8 mouse cellular contexts compared by ENCODE assay signal in genomic region chr17:79615897-79616296, GRCm38 (mm10). TPM values are rescaled to one million over a fixed set of nuclear protein-coding genes. Genes with fewer than 3 reads are reported as not detected.
DNase-seq lines count a peak whose midpoint lies in the region; ATAC-seq and TF ChIP-seq lines count a peak whose summit lies in the region.

No protein-coding gene starts in this region.

- ATAC-seq in heart, embryonic 14.5 days (ENCODE audit: insufficient number of reproducible peaks, insufficient read depth, low FRiP score, low read depth), result no peak
- ATAC-seq in hindbrain, embryonic 14.5 days (ENCODE audit: low FRiP score), result no peak
- no peak for ATAC-seq in midbrain, embryonic 13.5 days

- no peaks in the 10 kb centered on the region for H3K27me3 ChIP-seq in heart, embryonic 14.5 days (ENCODE audit: control insufficient read depth, insufficient read depth, low read length)
- H3K27me3 ChIP-seq in hindbrain, embryonic 14.5 days (ENCODE audit: control insufficient read depth, insufficient read depth, low read length), result no peaks in the 10 kb centered on the region
- no peaks in the 10 kb centered on the region for H3K27me3 ChIP-seq in midbrain, embryonic 13.5 days

- no peak for TF ChIP-seq POLR2A in cortical plate, adult 2 months (IDR thresholded peaks at IDR 0.05; ENCODE audit: extremely low read depth, insufficient read depth, low read length)

- H3K9me3 ChIP-seq in heart, embryonic 14.5 days (ENCODE audit: control insufficient read depth, low read length), result no peaks in the 10 kb centered on the region
- no peaks in the 10 kb centered on the region for H3K9me3 ChIP-seq in hindbrain, embryonic 14.5 days (ENCODE audit: control insufficient read depth, low read length)
- no peaks in the 10 kb centered on the region for H3K9me3 ChIP-seq in midbrain, embryonic 13.5 days

- H3K9ac ChIP-seq in heart, embryonic 14.5 days (ENCODE audit: low read length), result peak overlapping the region; percentile 91
- H3K9ac ChIP-seq in hindbrain, embryonic 14.5 days, result peak overlapping the region; percentile 98; the same call in 1 of the 2 replicates
- H3K9ac ChIP-seq in midbrain, embryonic 13.5 days (replicated peaks), result no peak overlapping the region

- H3K27ac ChIP-seq in heart, embryonic 14.5 days (replicated peaks in 1 of 2; ENCODE audit: control insufficient read depth in 1 of 2, insufficient read depth in 1 of 2, low read depth in 2 of 2, low read length in 2 of 2), result no peak overlapping the region
- H3K27ac ChIP-seq in cortical plate, adult 2 months (ENCODE audit: insufficient read depth, low read length), result no peak overlapping the region
- no peak overlapping the region for H3K27ac ChIP-seq in hindbrain, embryonic 14.5 days
- H3K27ac ChIP-seq in midbrain, embryonic 13.5 days, result no peak overlapping the region

- TF ChIP-seq CTCF in cortical plate, adult 2 months (IDR thresholded peaks at IDR 0.05; ENCODE audit: extremely low read depth, insufficient read depth, low read length), result no peak

- no peak for DNase-seq in heart, adult 9 months (ENCODE audit: low spot score in 2 of 2)
- no peak for DNase-seq in hindbrain, embryonic 14.5 days (ENCODE audit: low spot score)
- no peak for DNase-seq in retina, postnatal 1 day
- no peak for DNase-seq in layer of hippocampus, postnatal 25 days (ENCODE audit: extremely low spot score in 1 of 2, low spot score in 1 of 2)
- no peak for DNase-seq in gastrocnemius, adult 8-10 months (ENCODE audit: low spot score in 2 of 2)

- 83% methylated on average over 9 of the region's 9 CpGs for WGBS in heart, embryonic 14.5 days
- WGBS in hindbrain, embryonic 14.5 days, result 86% methylated on average over 9 of the region's 9 CpGs
- 92% methylated on average over 9 of the region's 9 CpGs for WGBS in midbrain, embryonic 13.5 days

- peak overlapping the region; percentile 80 for H3K4me2 ChIP-seq in heart, embryonic 14.5 days (ENCODE audit: low read length)
- H3K4me2 ChIP-seq in hindbrain, embryonic 14.5 days (replicated peaks), result peak overlapping the region; percentile 86
- peak overlapping the region; percentile 79 for H3K4me2 ChIP-seq in midbrain, embryonic 13.5 days (replicated peaks)

- peak overlapping the region; percentile 63 to 87; a peak in 3 of 4 replicates for H3K4me3 ChIP-seq in heart, embryonic 14.5 days (ENCODE audit: control insufficient read depth in 1 of 2, insufficient read depth in 1 of 2, low read depth in 1 of 2, low read length in 2 of 2)
- peak overlapping the region; percentile 90; the same call in 1 of the 2 replicates for H3K4me3 ChIP-seq in cortical plate, adult 2 months (ENCODE audit: insufficient read depth, low read length)
- peak overlapping the region; percentile 92 for H3K4me3 ChIP-seq in hindbrain, embryonic 14.5 days (replicated peaks; ENCODE audit: low read length)
- H3K4me3 ChIP-seq in midbrain, embryonic 13.5 days (replicated peaks), result peak overlapping the region; percentile 78

- peaks cover 4% of the 10 kb centered on the region in 2 experiments; a peak in 2 of 4 replicates for H3K4me1 ChIP-seq in heart, embryonic 14.5 days (ENCODE audit: control insufficient read depth in 2 of 2, insufficient read depth in 2 of 2, low read length in 2 of 2)
- peaks cover 4% of the 10 kb centered on the region for H3K4me1 ChIP-seq in cortical plate, adult 2 months (ENCODE audit: control insufficient read depth, insufficient read depth, low read length)
- peaks cover 10% of the 10 kb centered on the region for H3K4me1 ChIP-seq in hindbrain, embryonic 14.5 days (replicated peaks; ENCODE audit: control insufficient read depth, insufficient read depth, low read length)
- H3K4me1 ChIP-seq in midbrain, embryonic 13.5 days (replicated peaks), result 0 out of 2 replicates have a peak, but pooled peaks cover 4% of the 10 kb centered on the region

- no peaks in the 10 kb centered on the region for H3K36me3 ChIP-seq in heart, embryonic 14.5 days (ENCODE audit: control insufficient read depth, insufficient read depth, low read length)
- no peaks in the 10 kb centered on the region for H3K36me3 ChIP-seq in hindbrain, embryonic 14.5 days (replicated peaks; ENCODE audit: control insufficient read depth, insufficient read depth)
- H3K36me3 ChIP-seq in midbrain, embryonic 13.5 days, result no peaks in the 10 kb centered on the region

RNA-seq across cellular contexts. Expression of gene Rmdn2, which starts 4.2 kb away (rescaled TPM):
- polyA plus RNA-seq in heart, embryonic 14.5 days (2014; fragmentation: Nextera tagmentation; extraction: Ambion mirVana), result 13.4 and 15.7 TPM in 2 replicates
- 9.7 and 10.3 TPM in 2 replicates for polyA plus RNA-seq in cortical plate, adult 2 months (2012; rRNA removed)
- 8.7 and 13.4 TPM in 2 replicates for polyA plus RNA-seq in hindbrain, embryonic 14.5 days (2014; fragmentation: Nextera tagmentation; extraction: Ambion mirVana)
- 5.8 and 5.9 TPM in 2 replicates for polyA plus RNA-seq in midbrain, embryonic 13.5 days (2015; fragmentation: Nextera tagmentation; extraction: Ambion mirVana)
- total RNA-seq in layer of hippocampus, postnatal 25 days (2021), result 10 to 100 TPM in 1 of 2 experiments, 1 to 10 TPM in 1; 9.1 to 10.5 TPM
- total RNA-seq in gastrocnemius, adult 8-10 months (2022), result 10 to 100 TPM; 11.5 to 20.1 (median 13.2) TPM
